Mouse (Mus musculus) G1E (cell line): Measurements from ENCODE around the gene Rbm18.

ENCODE experiments used
- CTCF ChIP-seq: IDR thresholded peaks from 2 replicates; pipeline ENCODE4 v1.5.1; 2012; ENCODE audit warnings: low read depth, low read length, inconsistent platforms, mixed read lengths
- GATA1 ChIP-seq: IDR thresholded peaks from 2 replicates; pipeline ENCODE4 v1.6.1; 2012; ENCODE audit warnings: borderline replicate concordance, low read length, inconsistent platforms, mixed read lengths
- GATA2 ChIP-seq: IDR thresholded peaks from 2 replicates; pipeline ENCODE4 v1.6.1; 2012; ENCODE audit warnings: low read depth, low read length, inconsistent platforms, borderline replicate concordance
- POLR2AphosphoS5 ChIP-seq: IDR thresholded peaks from 2 replicates; pipeline ENCODE4 v1.6.1; 2012; ENCODE audit warnings: low read depth, low read length, inconsistent platforms; ENCODE audit not compliant: insufficient replicate concordance
- TAL1 ChIP-seq: conservative IDR thresholded peaks from 2 replicates; pipeline ENCODE4 v1.6.1; 2012; ENCODE audit warnings: low read depth, low read length, inconsistent platforms, mixed read lengths

- TF ChIP-seq TAL1 (no peak), CTCF (no peak), GATA1 (no peak), POLR2AphosphoS5 (no peak), GATA2 (no peak)
Observed at GRCm38 (mm10) chr2:36085041-36085440, 51.5 kb downstream of the Rbm18 start.
